Mouse (Mus musculus) cerebellum, postnatal 36 days (tissue): ENCODE results near the gene Riox2.

ENCODE experiments used
- DNase-seq, 2 experiments: peaks; one replicate each; pipeline ENCODE4 v3.0.0; 2021 to 2022; ENCODE audit warnings: mixed read lengths in 2 of 2

The Riox2 gene

GRCm38 (mm10) chr16:59521752-59522423 is 50.3 kb downstream of the Riox2 start:
- no peak for DNase-seq

- no peak for DNase-seq
These were observed 55.4 kb downstream of the Riox2 start for GRCm38 (mm10) chr16:59526939-59527338.

GRCm38 (mm10) chr16:59529570-59529969 is 58.0 kb downstream of the Riox2 start:
- DNase-seq, result no peak

- no peak for DNase-seq
These were observed 59.7 kb downstream of the Riox2 start for GRCm38 (mm10) chr16:59531243-59531642.

GRCm38 (mm10) chr16:59532561-59532960 is 61.0 kb downstream of the Riox2 start:
- DNase-seq, result no peak

GRCm38 (mm10) chr16:59534349-59534748 is 62.8 kb downstream of the Riox2 start:
- DNase-seq, result no peak

GRCm38 (mm10) chr16:59535673-59536072 is 64.1 kb downstream of the Riox2 start:
- DNase-seq, result no peak

- DNase-seq, result no peak
These were observed 69.4 kb downstream of the Riox2 start for GRCm38 (mm10) chr16:59540944-59541343.

- no peak for DNase-seq
These were observed 69.8 kb downstream of the Riox2 start for GRCm38 (mm10) chr16:59541382-59541781.
